Mouse (Mus musculus): Measurements from ENCODE around the gene Ormdl2. TPM values are rescaled to one million over a fixed set of nuclear protein-coding genes. Genes with fewer than 3 reads are reported as not detected.

The Ormdl2 gene
- polyA plus RNA-seq, 1 experiment, result 82.3 TPM

- no peak for TF ChIP-seq CTCF (IDR thresholded peaks at IDR 0.05; ENCODE audit: borderline replicate concordance, control insufficient read depth, extremely low read depth, insufficient read depth, low read length, poor library complexity)
- no peak for TF ChIP-seq POLR2A (IDR thresholded peaks at IDR 0.05; ENCODE audit: control insufficient read depth, extremely low read depth, insufficient read depth, low read length, poor library complexity)
- no peak for DNase-seq
- WGBS, result 97% methylated on average over 8 of the region's 8 CpGs
These were observed 22.8 kb downstream of the Ormdl2 start for GRCm38 (mm10) chr10:128798676-128799075.

GRCm38 (mm10) chr10:128795581-128795980 lies 25.9 kb downstream of the Ormdl2 start:
- TF ChIP-seq POLR2A (IDR thresholded peaks at IDR 0.05; ENCODE audit: control insufficient read depth, extremely low read depth, insufficient read depth, low read length, poor library complexity) (no peak), CTCF (IDR thresholded peaks at IDR 0.05; ENCODE audit: borderline replicate concordance, control insufficient read depth, extremely low read depth, insufficient read depth, low read length, poor library complexity) (no peak)
- Histone ChIP-seq H3K27me3 (ENCODE audit: control insufficient read depth, insufficient read depth, low read length) (no peaks in the 10 kb centered on the region), H3K4me3 (ENCODE audit: control insufficient read depth, insufficient read depth, low read length) (no peak overlapping the region), H3K27ac (ENCODE audit: control insufficient read depth, insufficient read depth, low read length) (no peak overlapping the region), H3K4me1 (replicated peaks; ENCODE audit: control insufficient read depth, insufficient read depth, low read length) (no peaks in the 10 kb centered on the region), H3K36me3 (ENCODE audit: control insufficient read depth, insufficient read depth, low read length) (no peaks in the 10 kb centered on the region)
- no peak for DNase-seq
- over 99% methylated on average over 3 of the region's 3 CpGs for WGBS

More at GRCm38 (mm10) chr10:128798676-128799075, 22.8 kb downstream of the Ormdl2 start:
- Histone ChIP-seq H3K4me3 (ENCODE audit: control insufficient read depth, insufficient read depth, low read length) (no peak overlapping the region), H3K27me3 (ENCODE audit: control insufficient read depth, insufficient read depth, low read length) (no peaks in the 10 kb centered on the region), H3K27ac (ENCODE audit: control insufficient read depth, insufficient read depth, low read length) (no peak overlapping the region), H3K36me3 (ENCODE audit: control insufficient read depth, insufficient read depth, low read length) (no peaks in the 10 kb centered on the region), H3K4me1 (replicated peaks; ENCODE audit: control insufficient read depth, insufficient read depth, low read length) (peaks cover 3% of the 10 kb centered on the region)

GRCm38 (mm10) chr10:128794391-128794790 lies 27.1 kb downstream of the Ormdl2 start:
- TF ChIP-seq CTCF (IDR thresholded peaks at IDR 0.05; ENCODE audit: borderline replicate concordance, control insufficient read depth, extremely low read depth, insufficient read depth, low read length, poor library complexity) (no peak), POLR2A (IDR thresholded peaks at IDR 0.05; ENCODE audit: control insufficient read depth, extremely low read depth, insufficient read depth, low read length, poor library complexity) (no peak)
- WGBS, result 74% methylated on average over 5 of the region's 5 CpGs
- H3K4me3 ChIP-seq (ENCODE audit: control insufficient read depth, insufficient read depth, low read length), result no peak overlapping the region
- DNase-seq, result no peak
- H3K4me1 ChIP-seq (replicated peaks; ENCODE audit: control insufficient read depth, insufficient read depth, low read length), result no peaks in the 10 kb centered on the region
- H3K27me3 ChIP-seq (ENCODE audit: control insufficient read depth, insufficient read depth, low read length), result no peaks in the 10 kb centered on the region
- H3K36me3 ChIP-seq (ENCODE audit: control insufficient read depth, insufficient read depth, low read length), result no peaks in the 10 kb centered on the region
- H3K27ac ChIP-seq (ENCODE audit: control insufficient read depth, insufficient read depth, low read length), result no peak overlapping the region

- Histone ChIP-seq H3K36me3 (ENCODE audit: control insufficient read depth, insufficient read depth, low read length) (no peaks in the 10 kb centered on the region), H3K27me3 (ENCODE audit: control insufficient read depth, insufficient read depth, low read length) (no peaks in the 10 kb centered on the region), H3K4me3 (ENCODE audit: control insufficient read depth, insufficient read depth, low read length) (no peak overlapping the region), H3K27ac (ENCODE audit: control insufficient read depth, insufficient read depth, low read length) (no peak overlapping the region), H3K4me1 (replicated peaks; ENCODE audit: control insufficient read depth, insufficient read depth, low read length) (no peaks in the 10 kb centered on the region)
- no peak for DNase-seq
- 86% methylated on average over 1 of the region's 1 CpGs for WGBS
- TF ChIP-seq POLR2A (IDR thresholded peaks at IDR 0.05; ENCODE audit: control insufficient read depth, extremely low read depth, insufficient read depth, low read length, poor library complexity), result no peak
- no peak for TF ChIP-seq CTCF (IDR thresholded peaks at IDR 0.05; ENCODE audit: borderline replicate concordance, control insufficient read depth, extremely low read depth, insufficient read depth, low read length, poor library complexity)
These were observed 28.2 kb downstream of the Ormdl2 start for GRCm38 (mm10) chr10:128793258-128793657.

- no peaks in the 10 kb centered on the region for H3K4me1 ChIP-seq (replicated peaks; ENCODE audit: control insufficient read depth, insufficient read depth, low read length)
- DNase-seq, result no peak
- no peak overlapping the region for H3K4me3 ChIP-seq (ENCODE audit: control insufficient read depth, insufficient read depth, low read length)
- H3K36me3 ChIP-seq (ENCODE audit: control insufficient read depth, insufficient read depth, low read length), result no peaks in the 10 kb centered on the region
- no peak overlapping the region for H3K27ac ChIP-seq (ENCODE audit: control insufficient read depth, insufficient read depth, low read length)
- TF ChIP-seq POLR2A (IDR thresholded peaks at IDR 0.05; ENCODE audit: control insufficient read depth, extremely low read depth, insufficient read depth, low read length, poor library complexity), result no peak
- no peak for TF ChIP-seq CTCF (IDR thresholded peaks at IDR 0.05; ENCODE audit: borderline replicate concordance, control insufficient read depth, extremely low read depth, insufficient read depth, low read length, poor library complexity)
- H3K27me3 ChIP-seq (ENCODE audit: control insufficient read depth, insufficient read depth, low read length), result no peaks in the 10 kb centered on the region
These were observed 29.4 kb downstream of the Ormdl2 start for GRCm38 (mm10) chr10:128792041-128792440.

GRCm38 (mm10) chr10:128790398-128791124 lies 30.9 kb downstream of the Ormdl2 start, which contains the start of gene Mmp19:
TSS of gene Mmp19 (plus strand) at chr10:128790910.
- no peak for DNase-seq
- Histone ChIP-seq H3K36me3 (ENCODE audit: control insufficient read depth, insufficient read depth, low read length) (no peaks in the 10 kb centered on the region), H3K4me1 (replicated peaks; ENCODE audit: control insufficient read depth, insufficient read depth, low read length) (no peaks in the 10 kb centered on the region), H3K27me3 (ENCODE audit: control insufficient read depth, insufficient read depth, low read length) (no peaks in the 10 kb centered on the region), H3K27ac (ENCODE audit: control insufficient read depth, insufficient read depth, low read length) (no peak within 1 kb of the TSS), H3K4me3 (ENCODE audit: control insufficient read depth, insufficient read depth, low read length) (no peak within 1 kb of the TSS)
- 93% methylated on average over 7 of the region's 7 CpGs for WGBS
- TF ChIP-seq CTCF (IDR thresholded peaks at IDR 0.05; ENCODE audit: borderline replicate concordance, control insufficient read depth, extremely low read depth, insufficient read depth, low read length, poor library complexity), result no peak
- TF ChIP-seq POLR2A (IDR thresholded peaks at IDR 0.05; ENCODE audit: control insufficient read depth, extremely low read depth, insufficient read depth, low read length, poor library complexity), result no peak

All from thymus, adult 2 months (tissue).